Mouse (Mus musculus): ENCODE measurements around the gene Pet117. TPM values are rescaled to one million over a fixed set of nuclear protein-coding genes. Genes with fewer than 3 reads are reported as not detected.

Pet117 gene
- total and polyA plus RNA-seq, 3 experiments, result 14.5 TPM; not detected in 2

DNA sequence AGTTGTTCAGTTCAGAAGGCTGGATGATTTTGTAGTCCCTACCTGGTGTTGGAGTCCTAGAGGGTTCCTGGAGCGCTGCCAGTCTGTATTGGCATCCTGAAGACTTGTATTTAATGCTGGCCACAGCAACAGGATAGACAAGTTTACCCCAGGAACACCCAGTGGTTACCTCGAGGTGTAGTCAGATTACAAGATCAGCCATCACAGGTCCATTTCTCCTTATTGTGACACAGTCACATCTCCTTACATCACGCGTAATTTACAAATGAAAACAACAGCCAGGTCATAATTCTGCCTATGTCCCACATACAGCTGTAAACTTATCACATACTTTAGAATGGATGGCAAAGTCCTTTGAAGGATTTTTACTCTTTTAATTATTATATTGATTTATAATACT lies 40.2 kb downstream of the Pet117 start:
- no peak for DNase-seq (ENCODE audit: extremely low read depth)
- in situ Hi-C loops (cut with MboI; ENCODE audit: low pct_ligation_motif_present, low pct_unique_long_range_greater_than_20kb, low sequenced_read_pairs), result no loop called here
- Histone ChIP-seq H3K4me2 (ENCODE audit: insufficient read depth, low read depth, poor library complexity, severe bottlenecking) (no peak overlapping the region), H3K9me3 (replicated peaks; ENCODE audit: low read length) (no peaks in the 10 kb centered on the region), H3K27me3 (replicated peaks) (no peaks in the 10 kb centered on the region), H3K9ac (ENCODE audit: insufficient read depth, low read depth) (no peak overlapping the region), H3K4me1 (ENCODE audit: control insufficient read depth in 1 of 2, insufficient read depth in 2 of 2) (no peaks in the 10 kb centered on the region), H3K27ac (ENCODE audit: insufficient read depth, low read depth) (no peak overlapping the region), H3K36me3 (replicated peaks in 1 of 2; ENCODE audit: control insufficient read depth in 1 of 2, insufficient read depth in 1 of 2, low read length in 1 of 2) (peaks cover 27 to 64% of the 10 kb centered on the region in 2 experiments), H3K4me3 (replicated peaks in 1 of 3; ENCODE audit: low read depth in 2 of 3, low read length in 2 of 3, poor library complexity in 1 of 3) (no peak overlapping the region), H3K79me2 (replicated peaks; ENCODE audit: control insufficient read depth, extremely low read depth, insufficient read depth, poor library complexity, severe bottlenecking) (no peaks in the 10 kb centered on the region)
- TF ChIP-seq ZC3H11A (IDR thresholded peaks at IDR 0.05; ENCODE audit: low read depth, low read length), result no peak
- dilution Hi-C loops (cut with MboI; ENCODE audit: extremely low pct_ligation_motif_present, extremely low pct_unique_long_range_greater_than_20kb, low sequenced_read_pairs), result no loop called here

- DNase-seq (ENCODE audit: extremely low read depth), result no peak
- no peak overlapping the region for H3K4me3 ChIP-seq (replicated peaks in 1 of 3; ENCODE audit: low read depth in 2 of 3, low read length in 2 of 3, poor library complexity in 1 of 3)
- no peaks in the 10 kb centered on the region for H3K9me3 ChIP-seq (replicated peaks; ENCODE audit: low read length)
- H3K27ac ChIP-seq (ENCODE audit: insufficient read depth, low read depth), result no peak overlapping the region
- TF ChIP-seq RCOR1 (conservative IDR thresholded peaks at IDR 0.05; ENCODE audit: low read depth, low read length), result no peak
- no peak for TF ChIP-seq MAZ (IDR thresholded peaks at IDR 0.05; ENCODE audit: low read depth, low read length)
- TF ChIP-seq ZNF384 (IDR thresholded peaks at IDR 0.05; ENCODE audit: low read depth, low read length), result no peak
- no peak for TF ChIP-seq NRF1 (IDR thresholded peaks at IDR 0.05; ENCODE audit: low read depth, low read length)
- no peak for TF ChIP-seq USF2 (conservative IDR thresholded peaks at IDR 0.05; ENCODE audit: low read depth, low read length)
- TF ChIP-seq JUND (conservative IDR thresholded peaks at IDR 0.05; ENCODE audit: low read depth, low read length), result no peak
- TF ChIP-seq POLR2AphosphoS2 (IDR thresholded peaks at IDR 0.05; ENCODE audit: low read depth, low read length), result no peak
- TF ChIP-seq TBP (conservative IDR thresholded peaks at IDR 0.05; ENCODE audit: low read depth, low read length), result no peak
- TF ChIP-seq MXI1 (IDR thresholded peaks at IDR 0.05; ENCODE audit: low read depth, low read length), result no peak
- no peak for TF ChIP-seq RAD21 (IDR thresholded peaks at IDR 0.05; ENCODE audit: low read depth, low read length)
- no peak overlapping the region for H3K4me2 ChIP-seq (ENCODE audit: insufficient read depth, low read depth, poor library complexity, severe bottlenecking)
- in situ Hi-C loops (cut with MboI; ENCODE audit: low pct_ligation_motif_present, low pct_unique_long_range_greater_than_20kb, low sequenced_read_pairs) (no loop called here), dilution Hi-C loops (cut with MboI; ENCODE audit: extremely low pct_ligation_motif_present, extremely low pct_unique_long_range_greater_than_20kb, low sequenced_read_pairs) (no loop called here)
- H3K27me3 ChIP-seq (replicated peaks), result no peaks in the 10 kb centered on the region
- H3K9ac ChIP-seq (ENCODE audit: insufficient read depth, low read depth), result no peak overlapping the region
- H3K36me3 ChIP-seq (replicated peaks in 1 of 2; ENCODE audit: control insufficient read depth in 1 of 2, insufficient read depth in 1 of 2, low read length in 1 of 2), result peaks cover 24 to 54% of the 10 kb centered on the region in 2 experiments
- H3K4me1 ChIP-seq (ENCODE audit: control insufficient read depth in 1 of 2, insufficient read depth in 2 of 2), result no peaks in the 10 kb centered on the region
- no peaks in the 10 kb centered on the region for H3K79me2 ChIP-seq (replicated peaks; ENCODE audit: control insufficient read depth, extremely low read depth, insufficient read depth, poor library complexity, severe bottlenecking)
These were observed 41.8 kb downstream of the Pet117 start for GRCm38 (mm10) chr2:144410603-144411002.

DNA sequence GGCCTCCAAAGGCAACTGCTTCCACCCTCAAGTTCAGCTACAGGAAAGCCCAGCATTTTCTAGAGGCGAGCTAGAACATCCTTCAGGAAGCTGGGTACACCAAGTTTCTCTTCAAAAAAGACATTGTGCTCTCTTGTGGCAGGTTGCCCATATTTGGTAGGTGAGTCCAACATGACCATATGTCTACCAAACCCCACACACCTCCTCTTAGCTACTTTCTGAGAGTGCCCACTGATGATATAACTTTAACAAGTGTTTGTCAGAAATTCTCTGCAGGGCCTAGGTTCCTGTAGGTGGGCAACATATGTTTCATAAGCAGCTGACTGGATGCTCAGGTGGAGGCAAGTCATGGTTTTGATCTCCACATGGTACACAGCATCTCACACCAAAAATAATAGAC lies 45.9 kb downstream of the Pet117 start:
- dilution Hi-C loops (cut with MboI; ENCODE audit: extremely low pct_ligation_motif_present, extremely low pct_unique_long_range_greater_than_20kb, low sequenced_read_pairs) (no loop called here), in situ Hi-C loops (cut with MboI; ENCODE audit: low pct_ligation_motif_present, low pct_unique_long_range_greater_than_20kb, low sequenced_read_pairs) (no loop called here)
- Histone ChIP-seq H3K79me2 (replicated peaks; ENCODE audit: control insufficient read depth, extremely low read depth, insufficient read depth, poor library complexity, severe bottlenecking) (no peaks in the 10 kb centered on the region), H3K9ac (ENCODE audit: insufficient read depth, low read depth) (no peak overlapping the region), H3K36me3 (replicated peaks in 1 of 2; ENCODE audit: control insufficient read depth in 1 of 2, insufficient read depth in 1 of 2, low read length in 1 of 2) (peaks cover 0 to 19% of the 10 kb centered on the region in 2 experiments), H3K27ac (ENCODE audit: insufficient read depth, low read depth) (no peak overlapping the region), H3K27me3 (replicated peaks) (no peaks in the 10 kb centered on the region), H3K4me1 (ENCODE audit: control insufficient read depth in 1 of 2, insufficient read depth in 2 of 2) (peaks cover 0 to 24% of the 10 kb centered on the region in 2 experiments; a peak in 2 of 4 replicates), H3K4me2 (ENCODE audit: insufficient read depth, low read depth, poor library complexity, severe bottlenecking) (no peak overlapping the region), H3K4me3 (replicated peaks in 1 of 3; ENCODE audit: low read depth in 2 of 3, low read length in 2 of 3, poor library complexity in 1 of 3) (no peak overlapping the region), H3K9me3 (replicated peaks; ENCODE audit: low read length) (no peaks in the 10 kb centered on the region)
- TF ChIP-seq MYC (IDR thresholded peaks at IDR 0.05; ENCODE audit: low read depth, low read length) (no peak), BHLHE40 (IDR thresholded peaks at IDR 0.05; ENCODE audit: low read depth, low read length) (no peak), NELFE (IDR thresholded peaks at IDR 0.05; ENCODE audit: low read depth, low read length) (no peak), CHD1 (IDR thresholded peaks at IDR 0.05; ENCODE audit: low read depth, low read length) (no peak), TCF12 (IDR thresholded peaks at IDR 0.05; ENCODE audit: low read depth, low read length) (no peak), PAX5 (IDR thresholded peaks at IDR 0.05; ENCODE audit: low read length) (no peak), CHD2 (IDR thresholded peaks at IDR 0.05; ENCODE audit: low read length) (no peak), ETS1 (conservative IDR thresholded peaks at IDR 0.05; ENCODE audit: low read depth, low read length) (no peak), EP300 (IDR thresholded peaks at IDR 0.05; ENCODE audit: low read length) (no peak), JUN (IDR thresholded peaks at IDR 0.05; ENCODE audit: insufficient read depth, low read depth, low read length) (no peak)
- no peak for DNase-seq (ENCODE audit: extremely low read depth)
